Mouse (Mus musculus): Measurements from ENCODE around the gene Dsel.

DNA sequence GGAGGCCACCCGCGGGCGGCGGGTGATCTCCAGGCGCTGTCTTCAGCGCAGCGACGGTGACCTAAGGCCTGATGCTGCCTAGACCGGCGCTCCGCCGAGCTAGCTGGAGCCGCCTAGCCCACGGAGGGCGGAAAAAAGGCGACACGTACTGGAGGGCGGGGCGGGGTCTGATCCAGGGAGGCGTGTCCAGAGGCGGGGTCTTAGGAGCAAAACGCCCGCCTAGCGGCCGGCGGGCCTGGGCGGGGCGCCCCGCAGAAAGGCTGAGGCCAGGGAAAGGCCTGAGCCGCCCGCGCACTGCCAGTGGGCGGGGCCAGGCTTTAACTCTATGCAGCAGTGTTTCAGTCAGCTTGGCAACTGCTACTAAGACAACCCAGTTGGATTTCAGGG is at the start of gene Dsel:
- TF ChIP-seq CTCF (IDR thresholded peaks at IDR 0.05; ENCODE audit: control insufficient read depth, insufficient read depth, low read length) (no peak), POLR2A (IDR thresholded peaks at IDR 0.05; ENCODE audit: borderline replicate concordance, control insufficient read depth, low read depth, low read length) (peak; percentile 49; the same call in 1 of the 2 replicates)

Measured in bone marrow, adult 2 months (tissue).